Mouse (Mus musculus): ENCODE measurements around the gene Cd4.

The Cd4 gene

GRCm38 (mm10) chr6:124884714-124885500, 3.1 kb downstream of the Cd4 start:
- peak; percentile 91 for DNase-seq (ENCODE audit: low read depth)

GRCm38 (mm10) chr6:124883351-124883750, 4.7 kb downstream of the Cd4 start:
- DNase-seq (ENCODE audit: low read depth) = no peak

GRCm38 (mm10) chr6:124881821-124882220, 6.2 kb downstream of the Cd4 start:
- DNase-seq (ENCODE audit: low read depth) = no peak

- DNase-seq (ENCODE audit: low read depth) = no peak
These were observed 8.6 kb downstream of the Cd4 start for GRCm38 (mm10) chr6:124879390-124879789.

GRCm38 (mm10) chr6:124874348-124874747, 13.7 kb downstream of the Cd4 start:
- DNase-seq (ENCODE audit: low read depth) = no peak

- no peak for DNase-seq (ENCODE audit: low read depth)
These were observed 21.5 kb downstream of the Cd4 start for GRCm38 (mm10) chr6:124866560-124866959.

GRCm38 (mm10) chr6:124865766-124866362, 22.2 kb downstream of the Cd4 start:
- DNase-seq (ENCODE audit: low read depth) = no peak

- peak; percentile 66 for DNase-seq (ENCODE audit: low read depth)
These were observed 24.2 kb downstream of the Cd4 start, which contains the start of gene Gpr162 for GRCm38 (mm10) chr6:124863658-124864298. Gpr162 (minus strand) TSS chr6:124863983.

- DNase-seq (ENCODE audit: low read depth) = no peak
These were observed 24.8 kb downstream of the Cd4 start for GRCm38 (mm10) chr6:124863125-124863657.

GRCm38 (mm10) chr6:124862406-124863124, 25.5 kb downstream of the Cd4 start:
- no peak for DNase-seq (ENCODE audit: low read depth)

- no peak for DNase-seq (ENCODE audit: low read depth)
These were observed 26.2 kb downstream of the Cd4 start for GRCm38 (mm10) chr6:124861802-124862201.

- DNase-seq (ENCODE audit: low read depth) = no peak
These were observed 26.8 kb downstream of the Cd4 start for GRCm38 (mm10) chr6:124861266-124861665.

GRCm38 (mm10) chr6:124860511-124860910, 27.5 kb downstream of the Cd4 start:
- DNase-seq (ENCODE audit: low read depth) = no peak

GRCm38 (mm10) chr6:124859725-124860124, 28.3 kb downstream of the Cd4 start:
- peak; percentile 90 for DNase-seq (ENCODE audit: low read depth)

GRCm38 (mm10) chr6:124858561-124859318, 29.3 kb downstream of the Cd4 start:
- no peak for DNase-seq (ENCODE audit: low read depth)

- no peak for DNase-seq (ENCODE audit: low read depth)
These were observed 30.0 kb downstream of the Cd4 start for GRCm38 (mm10) chr6:124857840-124858530.

GRCm38 (mm10) chr6:124856916-124857839, 30.8 kb downstream of the Cd4 start, which contains the start of gene P3h3:
P3h3 (minus strand) TSS chr6:124857752.
- peak; percentile 77 for DNase-seq (ENCODE audit: low read depth)

GRCm38 (mm10) chr6:124856321-124856720, 31.7 kb downstream of the Cd4 start:
- DNase-seq (ENCODE audit: low read depth) = peak; percentile 40

- no peak for DNase-seq (ENCODE audit: low read depth)
These were observed 33.4 kb downstream of the Cd4 start for GRCm38 (mm10) chr6:124854647-124855046.

All from naive thymus-derived CD4-positive, alpha-beta T cell, adult 2 months (primary cell).